Comparison of ENCODE assay signal across 18 mouse cellular contexts in genomic region chr17:50503075-50503474, GRCm38 (mm10). TPM values are rescaled to one million over a fixed set of nuclear protein-coding genes. Genes with fewer than 3 reads are reported as not detected.
A peak's percentile ranks its signal among the peaks of the same experiment; 100 is the strongest.
DNase-seq lines count a peak whose midpoint lies in the region; ATAC-seq and TF ChIP-seq lines count a peak whose summit lies in the region.
"Had no signal": no experiment of that assay in that cellular context is flagged by ENCODE, and none has a peak within 500 bp of the region (broad histone marks: within the 10 kb centered on the region; RNA-seq: fewer than 3 reads in every experiment).

No protein-coding gene starts in this region.

- no peaks in the 10 kb centered on the region for H3K9me3 ChIP-seq in kidney, embryonic 14.5 days (ENCODE audit: control insufficient read depth, low read length)
- H3K9me3 ChIP-seq in CH12.LX (replicated peaks; ENCODE audit: low read length): no peaks in the 10 kb centered on the region
- H3K9me3 ChIP-seq: embryonic facial prominence, embryonic 15.5 days; heart, embryonic 15.5 days; midbrain, embryonic 12.5 days had no signal

- TF ChIP-seq CTCF in gastrocnemius, adult 2 months (IDR thresholded peaks at IDR 0.05): no peak
- no peak for TF ChIP-seq CTCF in kidney, adult 2 months (conservative IDR thresholded peaks at IDR 0.05; ENCODE audit: insufficient read depth, insufficient read length, low read depth, low read length)
- TF ChIP-seq CTCF in CH12.LX (conservative IDR thresholded peaks at IDR 0.05 in 1 of 2, IDR thresholded peaks at IDR 0.05 in 1 of 2; ENCODE audit: low read depth in 2 of 2, low read length in 2 of 2): no peak

- peaks cover 2% of the 10 kb centered on the region; the same call in 1 of the 2 replicates for H3K4me1 ChIP-seq in kidney, adult 2 months (ENCODE audit: control insufficient read depth, insufficient read depth, low read length)
- H3K4me1 ChIP-seq in kidney, embryonic 14.5 days (ENCODE audit: control insufficient read depth, insufficient read depth, low read length): no peaks in the 10 kb centered on the region
- H3K4me1 ChIP-seq in CH12.LX (ENCODE audit: control insufficient read depth in 1 of 2, insufficient read depth in 2 of 2): peaks cover 27 to 35% of the 10 kb centered on the region in 2 experiments
- H3K4me1 ChIP-seq: heart, embryonic 15.5 days had no signal

- WGBS in kidney, adult 2 months: 64% methylated on average over 7 of the region's 7 CpGs
- 88% methylated on average over 7 of the region's 7 CpGs for WGBS in kidney, embryonic 14.5 days

- no peak for TF ChIP-seq RAD21 in CH12.LX (IDR thresholded peaks at IDR 0.05; ENCODE audit: low read depth, low read length)

- H3K27ac ChIP-seq in gastrocnemius, adult 2 months: no peak overlapping the region
- no peak overlapping the region for H3K27ac ChIP-seq in kidney, adult 2 months (ENCODE audit: insufficient read depth, low read depth, low read length)
- no peak overlapping the region for H3K27ac ChIP-seq in kidney, embryonic 14.5 days (ENCODE audit: low read depth, low read length)
- H3K27ac ChIP-seq in CH12.LX (ENCODE audit: insufficient read depth, low read depth): peak overlapping the region; percentile 84; the same call in 1 of the 2 replicates
- H3K27ac ChIP-seq: embryonic facial prominence, embryonic 15.5 days; heart, embryonic 15.5 days; hindbrain, embryonic 14.5 days; midbrain, embryonic 12.5 days had no signal

- H3K27me3 ChIP-seq in kidney, adult 2 months (replicated peaks; ENCODE audit: control insufficient read depth, insufficient read depth, low read length): no peaks in the 10 kb centered on the region
- H3K27me3 ChIP-seq in kidney, embryonic 14.5 days (ENCODE audit: control insufficient read depth, insufficient read depth, low read length): no peaks in the 10 kb centered on the region
- H3K27me3 ChIP-seq in CH12.LX (replicated peaks): peaks cover 18% of the 10 kb centered on the region
- H3K27me3 ChIP-seq: embryonic facial prominence, embryonic 15.5 days; heart, embryonic 15.5 days had no signal

- H3K4me3 ChIP-seq in gastrocnemius, adult 2 months: no peak overlapping the region
- no peak overlapping the region for H3K4me3 ChIP-seq in kidney, adult 2 months (ENCODE audit: insufficient read depth, low read depth, low read length)
- H3K4me3 ChIP-seq in kidney, embryonic 14.5 days (ENCODE audit: low read length): no peak overlapping the region
- H3K4me3 ChIP-seq in CH12.LX (replicated peaks in 1 of 3; ENCODE audit: low read depth in 2 of 3, low read length in 2 of 3, poor library complexity in 1 of 3): no peak overlapping the region
- H3K4me3 ChIP-seq: embryonic facial prominence, embryonic 15.5 days; heart, embryonic 15.5 days; midbrain, embryonic 12.5 days had no signal

- TF ChIP-seq EP300 in CH12.LX (IDR thresholded peaks at IDR 0.05; ENCODE audit: low read length): no peak

- H3K4me2 ChIP-seq in kidney, embryonic 14.5 days (replicated peaks; ENCODE audit: low read depth, low read length): no peak overlapping the region
- no peak overlapping the region for H3K4me2 ChIP-seq in CH12.LX (ENCODE audit: insufficient read depth, low read depth, poor library complexity, severe bottlenecking)
- H3K4me2 ChIP-seq: embryonic facial prominence, embryonic 15.5 days; heart, embryonic 15.5 days; hindbrain, embryonic 14.5 days; midbrain, embryonic 12.5 days had no signal

- no peak for TF ChIP-seq POLR2A in kidney, adult 2 months (IDR thresholded peaks at IDR 0.05; ENCODE audit: low read depth, low read length)
- no peak for TF ChIP-seq POLR2A in CH12.LX (IDR thresholded peaks at IDR 0.05; ENCODE audit: low read depth, low read length)

- in situ Hi-C loops in CH12.LX (cut with MboI; ENCODE audit: low pct_ligation_motif_present, low pct_unique_long_range_greater_than_20kb, low sequenced_read_pairs): no loop called here

- peak; percentile 41 for DNase-seq in gastrocnemius, adult 2 months
- DNase-seq in gastrocnemius, postnatal 4 days (ENCODE audit: low spot score in 2 of 2): no peak
- DNase-seq in kidney, adult 2 months: peak; percentile 84
- DNase-seq in CH12.LX (ENCODE audit: extremely low read depth): no peak
- DNase-seq in kidney, postnatal 14 days: peak; percentile 40
- DNase-seq in urinary bladder, postnatal 4 days (ENCODE audit: low spot score in 2 of 2): no peak
- no peak for DNase-seq in cerebellum, postnatal 4 days (ENCODE audit: low spot score in 2 of 2)
- DNase-seq: adrenal gland, postnatal 14 days; gastrocnemius, postnatal 10 days; heart, postnatal 4 days; spleen, adult 18-20 months had no signal

- intact Hi-C loops in gastrocnemius, adult 2 months (cut with DNase I): no loop called here

- H3K9ac ChIP-seq in kidney, embryonic 14.5 days (ENCODE audit: low read depth, low read length): no peak overlapping the region
- no peak overlapping the region for H3K9ac ChIP-seq in CH12.LX (ENCODE audit: insufficient read depth, low read depth)
- H3K9ac ChIP-seq: embryonic facial prominence, embryonic 15.5 days; heart, embryonic 15.5 days; hindbrain, embryonic 14.5 days; midbrain, embryonic 12.5 days had no signal

- no peaks in the 10 kb centered on the region for H3K79me2 ChIP-seq in CH12.LX (replicated peaks; ENCODE audit: control insufficient read depth, extremely low read depth, insufficient read depth, poor library complexity, severe bottlenecking)

- dilution Hi-C loops in CH12.LX (cut with MboI; ENCODE audit: extremely low pct_ligation_motif_present, extremely low pct_unique_long_range_greater_than_20kb, low sequenced_read_pairs): no loop called here

- no peaks in the 10 kb centered on the region for H3K36me3 ChIP-seq in kidney, adult 2 months (ENCODE audit: control insufficient read depth, insufficient read depth, low read length)
- no peaks in the 10 kb centered on the region for H3K36me3 ChIP-seq in kidney, embryonic 14.5 days (ENCODE audit: control insufficient read depth, insufficient read depth, low read length)
- H3K36me3 ChIP-seq in CH12.LX (replicated peaks in 1 of 2; ENCODE audit: control insufficient read depth in 1 of 2, insufficient read depth in 1 of 2, low read length in 1 of 2): no peaks in the 10 kb centered on the region
- H3K36me3 ChIP-seq: embryonic facial prominence, embryonic 15.5 days; heart, embryonic 15.5 days; midbrain, embryonic 12.5 days had no signal

- no peak for ATAC-seq in kidney, embryonic 14.5 days (ENCODE audit: low FRiP score, low TSS enrichment)
- ATAC-seq: forebrain, embryonic 14.5 days; lung, postnatal 0 days had no signal

TF ChIP-seq in CH12.LX, 34 proteins besides CTCF, POLR2A, EP300 and RAD21:
- no peak for TF ChIP-seq MAX (IDR thresholded peaks at IDR 0.05; ENCODE audit: low read length)
- no peak for TF ChIP-seq TCF12 (IDR thresholded peaks at IDR 0.05; ENCODE audit: low read depth, low read length)
- TF ChIP-seq MEF2A (IDR thresholded peaks at IDR 0.05; ENCODE audit: borderline replicate concordance, low read depth, low read length): no peak
- no peak for TF ChIP-seq ZC3H11A (IDR thresholded peaks at IDR 0.05; ENCODE audit: low read depth, low read length)
- TF ChIP-seq POLR2AphosphoS2 (IDR thresholded peaks at IDR 0.05; ENCODE audit: low read depth, low read length): no peak
- no peak for TF ChIP-seq JUN (IDR thresholded peaks at IDR 0.05; ENCODE audit: insufficient read depth, low read depth, low read length)
- no peak for TF ChIP-seq MYC (IDR thresholded peaks at IDR 0.05; ENCODE audit: low read depth, low read length)
- no peak for TF ChIP-seq JUND (conservative IDR thresholded peaks at IDR 0.05; ENCODE audit: low read depth, low read length)
- no peak for TF ChIP-seq ETS1 (conservative IDR thresholded peaks at IDR 0.05; ENCODE audit: low read depth, low read length)
- TF ChIP-seq USF1 (IDR thresholded peaks at IDR 0.05; ENCODE audit: low read depth, low read length): no peak; the same call in 1 of the 2 replicates
- TF ChIP-seq KAT2A (IDR thresholded peaks at IDR 0.05; ENCODE audit: insufficient replicate concordance, low read length): no peak
- TF ChIP-seq NELFE (IDR thresholded peaks at IDR 0.05; ENCODE audit: low read depth, low read length): no peak
- no peak for TF ChIP-seq BHLHE40 (IDR thresholded peaks at IDR 0.05; ENCODE audit: low read depth, low read length)

RNA-seq across cellular contexts. Expression of gene Plcl2, which starts 6.1 kb away (rescaled TPM):
- total RNA-seq in gastrocnemius, adult 2 months (2021): 10 to 100 TPM; 31.0 to 37.2 TPM
- total RNA-seq in gastrocnemius, postnatal 4 days (2021): 10 to 100 TPM; 32.9 to 34.0 TPM
- polyA plus RNA-seq in kidney, adult 2 months (2012; rRNA removed): 3.2 and 4.3 TPM in 2 replicates
- 3.1 and 5.6 TPM in 2 replicates for polyA plus RNA-seq in kidney, embryonic 14.5 days (2014; fragmentation: Nextera tagmentation; extraction: Ambion mirVana)
- total RNA-seq in CH12.LX (2012; rRNA removed): 11.7 and 16.6 TPM in 2 replicates
- 12.7 and 12.9 TPM in 2 replicates for total RNA-seq in CH12.LX (2014; rRNA removed)
- polyA plus RNA-seq in CH12.LX (2012; ENCODE audit: insufficient read length, low read depth): 9.0 and 9.3 TPM in 2 replicates

Comparison
In these comparisons a context has a peak if more than half of its experiments do, and no peak if none do; other contexts are left out.
1. DNase-seq: peak in gastrocnemius, adult 2 months (single experiment), kidney, adult 2 months (single experiment) and kidney, postnatal 14 days (single experiment); none in gastrocnemius, postnatal 4 days (0 of 2), CH12.LX (single experiment), urinary bladder, postnatal 4 days (0 of 2) and cerebellum, postnatal 4 days (0 of 2).